8 mouse cellular contexts compared by ENCODE assay signal in genomic region chr8:84892993-84893708, GRCm38 (mm10). TPM values are rescaled to one million over a fixed set of nuclear protein-coding genes. Genes with fewer than 3 reads are reported as not detected.
DNase-seq lines count a peak whose midpoint lies in the region; ATAC-seq and TF ChIP-seq lines count a peak whose summit lies in the region.

No protein-coding gene starts in this region.

- peak overlapping the region; percentile 45 for H3K9ac ChIP-seq in lung, postnatal 0 days (replicated peaks; ENCODE audit: low read depth)
- H3K9ac ChIP-seq in forebrain, embryonic 15.5 days (replicated peaks) = peak overlapping the region; percentile 76

- no peaks in the 10 kb centered on the region for H3K9me3 ChIP-seq in lung, postnatal 0 days (ENCODE audit: low read length)
- no peaks in the 10 kb centered on the region for H3K9me3 ChIP-seq in forebrain, embryonic 15.5 days
- no peaks in the 10 kb centered on the region for H3K9me3 ChIP-seq in limb, embryonic 10.5 days (replicated peaks)

- TF ChIP-seq POLR2A in small intestine, adult 2 months (IDR thresholded peaks at IDR 0.05; ENCODE audit: low read depth, low read length) = no peak

- DNase-seq in lung, postnatal 0 days (ENCODE audit: low spot score) = no peak
- no peak for DNase-seq in lung, postnatal 14 days
- no peak for DNase-seq in limb, embryonic 10.5 days (ENCODE audit: low spot score)
- DNase-seq in cerebellum, adult 9-11 months = no peak
- no peak for DNase-seq in layer of hippocampus, postnatal 10 days (ENCODE audit: low spot score in 2 of 2)
- no peak for DNase-seq in ovary, adult 18-20 months (ENCODE audit: low spot score)

- TF ChIP-seq EP300 in lung, postnatal 0 days (IDR thresholded peaks at IDR 0.05) = no peak

- H3K4me2 ChIP-seq in lung, postnatal 0 days (replicated peaks; ENCODE audit: low read depth, low read length) = peak overlapping the region; percentile 81
- H3K4me2 ChIP-seq in forebrain, embryonic 15.5 days (replicated peaks) = peak overlapping the region; percentile 92

- 0 out of 2 replicates have a peak overlapping the region, but pooled peaks have one; percentile 4 for H3K27ac ChIP-seq in lung, postnatal 0 days (ENCODE audit: low read length)
- peak overlapping the region; percentile 52 for H3K27ac ChIP-seq in forebrain, embryonic 15.5 days (replicated peaks)
- peak overlapping the region; percentile 81 for H3K27ac ChIP-seq in limb, embryonic 10.5 days
- H3K27ac ChIP-seq in small intestine, adult 2 months (ENCODE audit: insufficient read depth, low read depth, low read length) = no peak overlapping the region

- 0 out of 2 replicates have a peak, but pooled peaks cover 4% of the 10 kb centered on the region for H3K36me3 ChIP-seq in lung, postnatal 0 days (ENCODE audit: insufficient read depth, low read length)
- peaks cover 13% of the 10 kb centered on the region for H3K36me3 ChIP-seq in forebrain, embryonic 15.5 days
- H3K36me3 ChIP-seq in limb, embryonic 10.5 days = peaks cover 37% of the 10 kb centered on the region
- peaks cover 7% of the 10 kb centered on the region; the same call in 1 of the 2 replicates for H3K36me3 ChIP-seq in small intestine, adult 2 months (ENCODE audit: control insufficient read depth, insufficient read depth, low read length)

- TF ChIP-seq CTCF in lung, postnatal 0 days (IDR thresholded peaks at IDR 0.05) = no peak
- no peak for TF ChIP-seq CTCF in small intestine, adult 2 months (IDR thresholded peaks at IDR 0.05; ENCODE audit: extremely low read depth, insufficient read length, insufficient replicate concordance, low read depth, low read length)

- 9% methylated on average over 30 of the region's 31 CpGs for WGBS in lung, postnatal 0 days
- WGBS in forebrain, embryonic 15.5 days = 13% methylated on average over 31 of the region's 31 CpGs
- WGBS in limb, embryonic 10.5 days = 13% methylated on average over 31 of the region's 31 CpGs
- 13% methylated on average over 31 of the region's 31 CpGs for WGBS in small intestine, adult 2 months

- peak overlapping the region; percentile 50 for H3K4me3 ChIP-seq in lung, postnatal 0 days (ENCODE audit: low read depth, low read length)
- peak overlapping the region; percentile 91 for H3K4me3 ChIP-seq in forebrain, embryonic 15.5 days
- peak overlapping the region; percentile 83 for H3K4me3 ChIP-seq in limb, embryonic 10.5 days
- peak overlapping the region; percentile 78 for H3K4me3 ChIP-seq in small intestine, adult 2 months (ENCODE audit: low read depth, low read length)

- no peak for ATAC-seq in lung, postnatal 0 days
- peak; percentile 51; the same call in 1 of the 2 replicates for ATAC-seq in forebrain, embryonic 15.5 days (replicated peaks)

- 0 out of 2 replicates have a peak, but pooled peaks cover 4% of the 10 kb centered on the region for H3K4me1 ChIP-seq in lung, postnatal 0 days (ENCODE audit: insufficient read depth, low read depth, low read length)
- peaks cover 19% of the 10 kb centered on the region for H3K4me1 ChIP-seq in forebrain, embryonic 15.5 days
- peaks cover 21% of the 10 kb centered on the region for H3K4me1 ChIP-seq in limb, embryonic 10.5 days
- H3K4me1 ChIP-seq in small intestine, adult 2 months (ENCODE audit: control insufficient read depth, insufficient read depth, insufficient read length, low read length) = peaks cover 4% of the 10 kb centered on the region; the same call in 1 of the 2 replicates

- H3K27me3 ChIP-seq in lung, postnatal 0 days (replicated peaks; ENCODE audit: insufficient read depth, low read length) = no peaks in the 10 kb centered on the region
- no peaks in the 10 kb centered on the region for H3K27me3 ChIP-seq in forebrain, embryonic 15.5 days
- H3K27me3 ChIP-seq in limb, embryonic 10.5 days (ENCODE audit: low read depth, poor library complexity, severe bottlenecking) = no peaks in the 10 kb centered on the region
- H3K27me3 ChIP-seq in small intestine, adult 2 months (ENCODE audit: control insufficient read depth, insufficient read depth, low read length) = no peaks in the 10 kb centered on the region

RNA-seq across cellular contexts. Expression of gene Gcdh, which starts 0.6 kb away (rescaled TPM):
- polyA plus RNA-seq in lung, postnatal 0 days (2015; fragmentation: Nextera tagmentation; extraction: Ambion mirVana) = 16.2 and 21.1 TPM in 2 replicates
- 36.2 and 37.4 TPM in 2 replicates for polyA plus RNA-seq in forebrain, embryonic 15.5 days (2015; fragmentation: Nextera tagmentation; extraction: Ambion mirVana)
- 44.5 and 54.2 TPM in 2 replicates for polyA plus RNA-seq in limb, embryonic 10.5 days (2016; fragmentation: Nextera tagmentation; extraction: Ambion mirVana)
- polyA plus RNA-seq in small intestine, adult 2 months (2012; rRNA removed) = 32.5 and 53.2 TPM in 2 replicates
- 10 to 100 TPM; 31.5 to 33.0 TPM for total RNA-seq in layer of hippocampus, postnatal 10 days (2021)

RNA-seq across cellular contexts. Expression of gene Klf1, which starts 8.6 kb away (rescaled TPM):
- polyA plus RNA-seq in lung, postnatal 0 days (2015; fragmentation: Nextera tagmentation; extraction: Ambion mirVana) = 0.69 and 1.1 TPM in 2 replicates
- 0.75 and 0.87 TPM in 2 replicates for polyA plus RNA-seq in forebrain, embryonic 15.5 days (2015; fragmentation: Nextera tagmentation; extraction: Ambion mirVana)
- 14.0 and 18.7 TPM in 2 replicates for polyA plus RNA-seq in limb, embryonic 10.5 days (2016; fragmentation: Nextera tagmentation; extraction: Ambion mirVana)
- 0.30 and 0.38 TPM in 2 replicates for polyA plus RNA-seq in small intestine, adult 2 months (2012; rRNA removed)
- total RNA-seq in layer of hippocampus, postnatal 10 days (2021) = not detected

RNA-seq across cellular contexts. Expression of gene Dnase2a, which starts 15.2 kb away (rescaled TPM):
- 24.0 and 29.1 TPM in 2 replicates for polyA plus RNA-seq in lung, postnatal 0 days (2015; fragmentation: Nextera tagmentation; extraction: Ambion mirVana)
- polyA plus RNA-seq in forebrain, embryonic 15.5 days (2015; fragmentation: Nextera tagmentation; extraction: Ambion mirVana) = 5.6 TPM in 2 replicates
- polyA plus RNA-seq in limb, embryonic 10.5 days (2016; fragmentation: Nextera tagmentation; extraction: Ambion mirVana) = 6.4 and 8.2 TPM in 2 replicates
- polyA plus RNA-seq in small intestine, adult 2 months (2012; rRNA removed) = 4.1 and 5.9 TPM in 2 replicates
- 1 to 10 TPM; 4.2 to 5.2 TPM for total RNA-seq in layer of hippocampus, postnatal 10 days (2021)

RNA-seq across cellular contexts. Expression of gene Syce2, which starts 21.2 kb away (rescaled TPM):
- 11.1 and 11.4 TPM in 2 replicates for polyA plus RNA-seq in lung, postnatal 0 days (2015; fragmentation: Nextera tagmentation; extraction: Ambion mirVana)
- 55.0 and 64.4 TPM in 2 replicates for polyA plus RNA-seq in forebrain, embryonic 15.5 days (2015; fragmentation: Nextera tagmentation; extraction: Ambion mirVana)
- 92.8 and 99.5 TPM in 2 replicates for polyA plus RNA-seq in limb, embryonic 10.5 days (2016; fragmentation: Nextera tagmentation; extraction: Ambion mirVana)
- 0.60 and 2.1 TPM in 2 replicates for polyA plus RNA-seq in small intestine, adult 2 months (2012; rRNA removed)
- total RNA-seq in layer of hippocampus, postnatal 10 days (2021) = 10 to 100 TPM; 33.5 to 39.1 TPM

RNA-seq across cellular contexts. Expression of gene Farsa, which starts 36.4 kb away (rescaled TPM):
- 44.0 and 44.6 TPM in 2 replicates for polyA plus RNA-seq in lung, postnatal 0 days (2015; fragmentation: Nextera tagmentation; extraction: Ambion mirVana)
- 122 and 127 TPM in 2 replicates for polyA plus RNA-seq in forebrain, embryonic 15.5 days (2015; fragmentation: Nextera tagmentation; extraction: Ambion mirVana)
- polyA plus RNA-seq in limb, embryonic 10.5 days (2016; fragmentation: Nextera tagmentation; extraction: Ambion mirVana) = 149 and 156 TPM in 2 replicates
- polyA plus RNA-seq in small intestine, adult 2 months (2012; rRNA removed) = 20.2 and 29.1 TPM in 2 replicates
- total RNA-seq in layer of hippocampus, postnatal 10 days (2021) = 10 to 100 TPM; 63.2 to 65.0 TPM
